Mouse (Mus musculus) embryonic fibroblast, embryonic 13.5 days (primary cell): ENCODE data around the gene Med17. TPM values are rescaled to one million over a fixed set of nuclear protein-coding genes. Genes with fewer than 3 reads are reported as not detected.

Experiments used
- H3K27ac ChIP-seq: 2 replicates; pipeline ENCODE4 v1.5.1; 2012; ENCODE audit warnings: low read length, control low read depth, inconsistent platforms; ENCODE audit not compliant: insufficient read depth
- H3K4me1 ChIP-seq: 2 replicates; pipeline ENCODE4 v1.6.1; 2011; ENCODE audit warnings: low read length; ENCODE audit not compliant: control insufficient read depth, insufficient read depth
- H3K4me3 ChIP-seq: 2 replicates; pipeline ENCODE4 v1.5.1; 2011; ENCODE audit warnings: mild to moderate bottlenecking, control low read depth, low read length; ENCODE audit not compliant: insufficient read depth
- CTCF ChIP-seq: IDR thresholded peaks from 2 replicates; pipeline ENCODE4 v1.5.1; 2011; ENCODE audit warnings: mild to moderate bottlenecking, control low read depth, low read length, moderate library complexity, borderline replicate concordance; ENCODE audit not compliant: insufficient read depth
- POLR2A ChIP-seq: IDR thresholded peaks from 2 replicates; pipeline ENCODE4 v1.6.1; 2011; ENCODE audit warnings: low read depth, mild to moderate bottlenecking, control low read depth, low read length, moderate library complexity
- polyA plus RNA-seq: library from polyadenylated mRNA; stranded (reverse); fragments of >200 nt; gene quantifications from 2 replicates; pipeline ENCODE4 v1.2.4, GENCODE M21; 2011; ENCODE audit warnings: low read depth; ENCODE audit not compliant: missing spikeins, insufficient read length

The Med17 gene
- polyA plus RNA-seq, 1 experiment: 45.7 TPM

- TF ChIP-seq POLR2A (no peak), CTCF (no peak)
- H3K4me3 ChIP-seq: no peak overlapping the region
- H3K27ac ChIP-seq: no peak overlapping the region
- no peaks in the 10 kb centered on the region for H3K4me1 ChIP-seq
Observed at GRCm38 (mm10) chr9:15211876-15212275, 67.9 kb downstream of the Med17 start.

Other genes with a start within 250 kb of the Med17 start
- 21.1 and 24.2 TPM in 2 replicates for gene Panx1, start 234.5 kb downstream of the Med17 start, polyA plus RNA-seq
- not detected in 2 replicates for gene Hephl1, start 167.8 kb downstream of the Med17 start, polyA plus RNA-seq
- gene Vstm5, start 40.9 kb downstream of the Med17 start, polyA plus RNA-seq: 3.6 and 4.1 TPM in 2 replicates
- 159 and 173 TPM in 2 replicates for gene Taf1d, start 26.3 kb upstream of the Med17 start, polyA plus RNA-seq
- gene 4931406C07Rik, start 26.5 kb upstream of the Med17 start, polyA plus RNA-seq: 40.8 and 51.0 TPM in 2 replicates
- gene Cep295, start 77.9 kb upstream of the Med17 start, polyA plus RNA-seq: 25.6 and 27.7 TPM in 2 replicates
- gene Smco4, start 213.5 kb upstream of the Med17 start, polyA plus RNA-seq: 16.7 and 19.3 TPM in 2 replicates